Mouse (Mus musculus) liver, postnatal 0 days (tissue): ENCODE data around the gene Iqck.

Experiments
- CTCF ChIP-seq: sonication (generic); IDR thresholded peaks from 2 replicates; pipeline ENCODE4 v1.5.1; 2016; ENCODE audit warnings: antibody characterized with exemption, low read depth
- EP300 ChIP-seq: IDR thresholded peaks from 2 replicates; pipeline ENCODE4 v1.6.1; 2016; ENCODE audit warnings: antibody characterized with exemption, low read depth, mild to moderate bottlenecking

DNA sequence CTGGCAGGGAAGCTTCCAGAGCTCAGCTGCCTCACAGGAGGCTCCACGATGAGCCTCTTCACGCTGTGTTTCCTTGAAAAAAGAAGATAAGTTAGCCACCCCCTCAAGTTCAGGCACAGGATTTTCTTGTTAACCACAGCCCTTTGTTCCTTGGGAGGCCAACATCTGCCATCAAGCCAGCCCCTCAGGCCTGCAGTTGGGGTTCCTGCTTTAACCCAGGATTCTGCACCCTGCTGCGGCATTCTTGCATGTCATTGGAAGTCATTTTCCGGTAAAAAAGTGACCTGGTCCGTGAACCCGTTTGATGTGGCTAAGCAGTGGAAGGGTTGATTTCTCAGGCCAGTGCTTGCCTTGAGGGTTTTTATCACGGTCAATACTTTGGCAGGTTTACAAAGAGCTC lies 31.1 kb upstream of the Iqck start:
- no peak for TF ChIP-seq EP300
- no peak for TF ChIP-seq CTCF
